Mouse (Mus musculus): ENCODE results near the gene Ppat. TPM values are rescaled to one million over a fixed set of nuclear protein-coding genes. Genes with fewer than 3 reads are reported as not detected.

Gene Ppat
- polyA plus RNA-seq, 1 experiment from 2014 or later = 26.4 TPM

GRCm38 (mm10) chr5:76955474-76955873, 4.1 kb upstream of the Ppat start:
- peaks cover 61% of the 10 kb centered on the region for H3K36me3 ChIP-seq (ENCODE audit: control insufficient read depth, insufficient read depth, low read length)
- H3K9ac ChIP-seq (ENCODE audit: low read length) = no peak overlapping the region
- 0 out of 4 replicates have a peak overlapping the region, but pooled peaks of 1 of the 2 experiments have one; percentile 6 for H3K27ac ChIP-seq (replicated peaks in 1 of 2; ENCODE audit: control insufficient read depth in 1 of 2, insufficient read depth in 1 of 2, low read depth in 2 of 2, low read length in 2 of 2)
- H3K4me1 ChIP-seq (ENCODE audit: control insufficient read depth in 2 of 2, insufficient read depth in 2 of 2, low read length in 2 of 2) = peaks cover 0 to 19% of the 10 kb centered on the region in 2 experiments; a peak in 2 of 4 replicates
- 73% methylated on average over 4 of the region's 4 CpGs for WGBS
- H3K4me3 ChIP-seq (ENCODE audit: control insufficient read depth in 1 of 2, insufficient read depth in 1 of 2, low read depth in 1 of 2, low read length in 2 of 2) = no peak overlapping the region
- no peak for ATAC-seq (ENCODE audit: insufficient number of reproducible peaks, insufficient read depth, low FRiP score, low read depth)
- H3K27me3 ChIP-seq (ENCODE audit: control insufficient read depth, insufficient read depth, low read length) = no peaks in the 10 kb centered on the region
- no peak overlapping the region for H3K4me2 ChIP-seq (ENCODE audit: low read length)
- no peaks in the 10 kb centered on the region for H3K9me3 ChIP-seq (ENCODE audit: control insufficient read depth, low read length)

DNA sequence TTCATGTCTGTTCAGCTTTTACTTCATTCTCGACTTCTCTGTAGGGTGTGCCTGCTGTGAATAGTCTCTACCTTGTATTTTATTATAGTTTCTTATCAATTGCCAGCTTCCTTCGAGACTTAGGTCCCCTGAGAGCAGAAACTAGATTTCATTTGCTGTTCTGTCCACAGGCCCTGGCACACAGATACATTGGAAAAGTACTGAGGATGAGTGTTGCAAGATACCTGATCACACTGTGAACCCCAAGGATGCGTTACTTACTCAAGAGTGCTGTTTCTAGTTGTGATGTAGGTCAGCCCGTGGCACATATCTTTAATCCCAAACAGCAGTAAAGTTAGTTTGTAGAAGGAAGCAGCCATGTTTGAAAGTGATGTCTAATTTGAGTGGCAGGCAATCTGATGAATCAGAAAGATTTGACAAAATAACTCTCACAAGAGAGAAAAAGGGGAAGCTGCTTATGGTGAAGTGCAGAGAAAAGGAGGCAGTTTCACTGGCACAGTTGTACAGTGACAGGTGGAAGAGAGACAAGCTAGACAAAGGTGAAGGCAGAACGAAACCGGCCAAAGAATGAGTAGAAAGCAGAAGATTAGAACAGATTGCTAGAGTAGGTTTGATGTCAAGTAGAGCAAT, 3.0 kb upstream of the Ppat start:
- peak overlapping the region in 1 of 2 experiments; percentile 6; a peak in 1 of 4 replicates for H3K27ac ChIP-seq (replicated peaks in 1 of 2; ENCODE audit: control insufficient read depth in 1 of 2, insufficient read depth in 1 of 2, low read depth in 2 of 2, low read length in 2 of 2)
- H3K4me1 ChIP-seq (ENCODE audit: control insufficient read depth in 2 of 2, insufficient read depth in 2 of 2, low read length in 2 of 2) = peaks cover 2 to 27% of the 10 kb centered on the region in 2 experiments; a peak in 2 of 4 replicates
- ATAC-seq (ENCODE audit: insufficient number of reproducible peaks, insufficient read depth, low FRiP score, low read depth) = no peak
- no peak overlapping the region for H3K4me2 ChIP-seq (ENCODE audit: low read length)
- H3K27me3 ChIP-seq (ENCODE audit: control insufficient read depth, insufficient read depth, low read length) = no peaks in the 10 kb centered on the region
- peak overlapping the region; percentile 30 for H3K9ac ChIP-seq (ENCODE audit: low read length)
- no peaks in the 10 kb centered on the region for H3K9me3 ChIP-seq (ENCODE audit: control insufficient read depth, low read length)
- 73% methylated on average over 6 of the region's 6 CpGs for WGBS
- no peak overlapping the region for H3K4me3 ChIP-seq (ENCODE audit: control insufficient read depth in 1 of 2, insufficient read depth in 1 of 2, low read depth in 1 of 2, low read length in 2 of 2)
- peaks cover 50% of the 10 kb centered on the region for H3K36me3 ChIP-seq (ENCODE audit: control insufficient read depth, insufficient read depth, low read length)

DNA sequence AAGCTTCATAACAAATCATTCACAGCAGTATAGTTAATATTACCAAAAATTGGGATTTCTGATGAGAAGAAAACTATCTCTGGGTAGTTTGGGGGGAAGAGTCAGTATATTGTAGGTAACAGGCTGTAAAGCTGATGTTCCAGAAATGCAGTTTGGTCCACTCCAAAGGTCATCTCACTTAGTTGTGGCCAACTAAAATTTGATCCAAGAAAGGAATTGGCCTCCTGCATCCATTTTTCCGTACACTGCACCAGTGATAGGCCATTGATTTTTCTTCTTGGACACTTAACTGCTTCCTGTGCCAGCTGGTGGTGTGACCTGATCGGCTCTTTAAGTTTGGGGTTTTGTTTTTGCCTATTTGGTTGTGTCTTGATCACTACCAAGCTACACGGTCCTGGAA, 2.4 kb upstream of the Ppat start:
- Histone ChIP-seq H3K4me1 (ENCODE audit: control insufficient read depth in 2 of 2, insufficient read depth in 2 of 2, low read length in 2 of 2) (peaks cover 2 to 27% of the 10 kb centered on the region in 2 experiments; a peak in 2 of 4 replicates), H3K27ac (replicated peaks in 1 of 2; ENCODE audit: control insufficient read depth in 1 of 2, insufficient read depth in 1 of 2, low read depth in 2 of 2, low read length in 2 of 2) (no peak overlapping the region), H3K27me3 (ENCODE audit: control insufficient read depth, insufficient read depth, low read length) (no peaks in the 10 kb centered on the region), H3K4me2 (ENCODE audit: low read length) (no peak overlapping the region), H3K9me3 (ENCODE audit: control insufficient read depth, low read length) (no peaks in the 10 kb centered on the region), H3K36me3 (ENCODE audit: control insufficient read depth, insufficient read depth, low read length) (peaks cover 45% of the 10 kb centered on the region), H3K4me3 (ENCODE audit: control insufficient read depth in 1 of 2, insufficient read depth in 1 of 2, low read depth in 1 of 2, low read length in 2 of 2) (no peak overlapping the region), H3K9ac (ENCODE audit: low read length) (peak overlapping the region; percentile 30)
- no peak for ATAC-seq (ENCODE audit: insufficient number of reproducible peaks, insufficient read depth, low FRiP score, low read depth)
- 76% methylated on average over 3 of the region's 3 CpGs for WGBS

GRCm38 (mm10) chr5:76952112-76953040, 998 bp upstream of the Ppat start:
- ATAC-seq (ENCODE audit: insufficient number of reproducible peaks, insufficient read depth, low FRiP score, low read depth) = no peak
- Histone ChIP-seq H3K27me3 (ENCODE audit: control insufficient read depth, insufficient read depth, low read length) (no peaks in the 10 kb centered on the region), H3K27ac (replicated peaks in 1 of 2; ENCODE audit: control insufficient read depth in 1 of 2, insufficient read depth in 1 of 2, low read depth in 2 of 2, low read length in 2 of 2) (peak overlapping the region; percentile 81 to 84), H3K4me1 (ENCODE audit: control insufficient read depth in 2 of 2, insufficient read depth in 2 of 2, low read length in 2 of 2) (peaks cover 5 to 39% of the 10 kb centered on the region in 2 experiments), H3K4me2 (ENCODE audit: low read length) (peak overlapping the region; percentile 94), H3K36me3 (ENCODE audit: control insufficient read depth, insufficient read depth, low read length) (peaks cover 31% of the 10 kb centered on the region), H3K9ac (ENCODE audit: low read length) (peak overlapping the region; percentile 90), H3K4me3 (ENCODE audit: control insufficient read depth in 1 of 2, insufficient read depth in 1 of 2, low read depth in 1 of 2, low read length in 2 of 2) (peak overlapping the region; percentile 80 to 81), H3K9me3 (ENCODE audit: control insufficient read depth, low read length) (no peaks in the 10 kb centered on the region)
- WGBS = 14% methylated on average over 7 of the region's 7 CpGs

DNA sequence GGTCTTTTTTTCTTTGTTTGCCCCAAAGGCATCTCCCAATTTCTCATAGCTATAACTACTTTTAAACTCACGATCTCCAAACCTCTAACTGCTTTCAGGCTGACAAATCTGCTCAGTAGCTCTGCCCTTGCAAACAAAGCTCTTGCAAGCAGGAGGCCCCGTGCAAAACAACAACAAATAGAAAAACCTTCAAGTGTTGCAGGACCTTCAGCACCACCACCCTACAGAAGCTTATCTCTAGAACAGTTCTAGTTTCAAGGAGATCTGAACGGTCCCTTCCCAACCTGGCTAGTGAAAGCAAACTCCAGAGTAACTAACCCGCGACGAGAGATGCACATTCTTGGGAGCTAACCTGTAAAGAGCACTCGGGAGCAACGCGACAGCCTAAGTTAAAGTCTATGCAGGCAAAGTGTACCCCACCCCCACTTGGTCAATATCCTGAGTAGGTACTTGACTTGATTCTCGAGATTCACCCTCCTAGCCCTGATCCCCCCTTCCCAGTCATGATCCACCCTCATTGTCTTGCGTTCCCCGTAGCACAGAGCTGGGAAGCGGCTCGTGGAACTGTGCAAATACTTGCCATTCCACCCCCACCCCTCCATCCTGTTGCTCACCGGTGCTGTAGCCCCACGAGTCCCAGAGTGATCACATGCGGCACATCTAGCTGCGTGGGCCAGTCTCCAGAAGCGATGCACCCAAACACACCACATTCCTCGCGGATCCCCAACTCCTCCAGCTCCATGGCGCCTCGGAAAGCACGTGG, 854 bp downstream of the Ppat start:
- Histone ChIP-seq H3K36me3 (ENCODE audit: control insufficient read depth, insufficient read depth, low read length) (peaks cover 18% of the 10 kb centered on the region), H3K4me3 (ENCODE audit: control insufficient read depth in 1 of 2, insufficient read depth in 1 of 2, low read depth in 1 of 2, low read length in 2 of 2) (peak overlapping the region; percentile 63 to 81), H3K27ac (replicated peaks in 1 of 2; ENCODE audit: control insufficient read depth in 1 of 2, insufficient read depth in 1 of 2, low read depth in 2 of 2, low read length in 2 of 2) (peak overlapping the region; percentile 72 to 81), H3K4me1 (ENCODE audit: control insufficient read depth in 2 of 2, insufficient read depth in 2 of 2, low read length in 2 of 2) (peaks cover 11 to 57% of the 10 kb centered on the region in 2 experiments), H3K9me3 (ENCODE audit: control insufficient read depth, low read length) (no peaks in the 10 kb centered on the region), H3K9ac (ENCODE audit: low read length) (peak overlapping the region; percentile 90), H3K27me3 (ENCODE audit: control insufficient read depth, insufficient read depth, low read length) (no peaks in the 10 kb centered on the region), H3K4me2 (ENCODE audit: low read length) (peak overlapping the region; percentile 94)
- no peak; the same call in 1 of the 2 replicates for ATAC-seq (ENCODE audit: insufficient number of reproducible peaks, insufficient read depth, low FRiP score, low read depth)
- WGBS = under 1% methylated on average over 24 of the region's 24 CpGs

- peaks cover 11 to 48% of the 10 kb centered on the region in 2 experiments for H3K4me1 ChIP-seq (ENCODE audit: control insufficient read depth in 2 of 2, insufficient read depth in 2 of 2, low read length in 2 of 2)
- 56% methylated on average over 4 of the region's 4 CpGs for WGBS
These were observed 3.6 kb downstream of the Ppat start for GRCm38 (mm10) chr5:76947758-76948157.

DNA sequence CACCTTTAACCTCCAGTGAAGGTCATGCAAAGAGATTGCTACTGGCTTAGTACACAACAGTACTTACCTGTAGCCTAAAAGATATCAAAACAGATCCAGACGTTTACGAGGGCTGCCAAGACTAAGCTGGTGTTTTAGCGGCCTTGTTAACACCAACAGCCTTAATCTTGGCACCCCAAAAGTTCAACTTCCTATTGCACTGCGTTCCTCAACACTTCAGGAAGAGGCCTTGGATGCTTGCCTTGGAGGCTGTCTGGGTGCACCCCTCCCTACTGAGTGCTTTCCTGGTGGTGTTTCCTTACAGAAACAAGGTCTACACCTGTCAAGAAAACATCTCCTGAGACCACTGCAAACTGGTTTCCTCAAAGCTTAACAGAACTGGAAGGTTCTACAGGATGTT, 4.2 kb downstream of the Ppat start:
- H3K9me3 ChIP-seq (ENCODE audit: control insufficient read depth, low read length) = no peaks in the 10 kb centered on the region
- peak overlapping the region; percentile 17 to 78 for H3K27ac ChIP-seq (replicated peaks in 1 of 2; ENCODE audit: control insufficient read depth in 1 of 2, insufficient read depth in 1 of 2, low read depth in 2 of 2, low read length in 2 of 2)
- H3K9ac ChIP-seq (ENCODE audit: low read length) = no peak overlapping the region
- ATAC-seq (ENCODE audit: insufficient number of reproducible peaks, insufficient read depth, low FRiP score, low read depth) = no peak
- H3K27me3 ChIP-seq (ENCODE audit: control insufficient read depth, insufficient read depth, low read length) = no peaks in the 10 kb centered on the region
- H3K36me3 ChIP-seq (ENCODE audit: control insufficient read depth, insufficient read depth, low read length) = no peaks in the 10 kb centered on the region
- H3K4me2 ChIP-seq (ENCODE audit: low read length) = no peak overlapping the region
- WGBS = 47% methylated on average over 4 of the region's 4 CpGs
- H3K4me1 ChIP-seq (ENCODE audit: control insufficient read depth in 2 of 2, insufficient read depth in 2 of 2, low read length in 2 of 2) = peaks cover 11 to 42% of the 10 kb centered on the region in 2 experiments
- no peak overlapping the region for H3K4me3 ChIP-seq (ENCODE audit: control insufficient read depth in 1 of 2, insufficient read depth in 1 of 2, low read depth in 1 of 2, low read length in 2 of 2)

More at GRCm38 (mm10) chr5:76947758-76948157, 3.6 kb downstream of the Ppat start:
- peak overlapping the region; percentile 9; the same call in 1 of the 2 replicates for H3K9ac ChIP-seq (ENCODE audit: low read length)
- peak overlapping the region; percentile 7 for H3K4me2 ChIP-seq (ENCODE audit: low read length)
- H3K36me3 ChIP-seq (ENCODE audit: control insufficient read depth, insufficient read depth, low read length) = no peaks in the 10 kb centered on the region
- ATAC-seq (ENCODE audit: insufficient number of reproducible peaks, insufficient read depth, low FRiP score, low read depth) = no peak
- H3K4me3 ChIP-seq (ENCODE audit: control insufficient read depth in 1 of 2, insufficient read depth in 1 of 2, low read depth in 1 of 2, low read length in 2 of 2) = no peak overlapping the region
- H3K27ac ChIP-seq (replicated peaks in 1 of 2; ENCODE audit: control insufficient read depth in 1 of 2, insufficient read depth in 1 of 2, low read depth in 2 of 2, low read length in 2 of 2) = peak overlapping the region; percentile 59 to 78
- H3K27me3 ChIP-seq (ENCODE audit: control insufficient read depth, insufficient read depth, low read length) = no peaks in the 10 kb centered on the region
- no peaks in the 10 kb centered on the region for H3K9me3 ChIP-seq (ENCODE audit: control insufficient read depth, low read length)

Measured in heart, embryonic 14.5 days (tissue).